Mouse (Mus musculus): ENCODE results near the gene Adgrv1.
"Not testable (repeated sequence)": the region's sequence is repeated elsewhere in the genome, so short reads cannot be mapped to it uniquely, and the experiment has no call there.

Adgrv1 gene

DNA sequence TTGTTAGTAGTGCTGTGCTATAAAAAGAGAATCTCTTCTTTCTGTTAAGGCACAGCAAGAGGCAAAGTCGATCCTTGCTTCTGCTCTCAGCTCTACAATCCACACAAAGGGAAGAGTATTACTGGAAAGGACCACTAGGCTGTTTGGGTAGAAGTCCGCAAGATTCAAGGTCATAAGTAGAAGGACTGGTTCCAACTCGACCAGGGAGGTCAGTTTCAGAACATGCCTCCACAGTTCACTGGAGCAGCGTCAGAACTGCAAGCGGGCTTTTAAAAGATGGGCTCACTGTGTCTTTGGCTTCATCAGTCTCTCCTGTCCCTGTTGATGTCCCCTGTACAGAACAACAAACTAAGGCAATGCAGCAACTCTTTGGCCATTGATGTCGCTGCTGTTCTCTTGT, 363.9 kb downstream of the Adgrv1 start:
- in situ Hi-C loops (cut with MboI, MseI): no loop called here

GRCm38 (mm10) chr13:81267489-81267888, 365.5 kb downstream of the Adgrv1 start:
- in situ Hi-C loops (cut with MboI, MseI): not testable (repeated sequence)

GRCm38 (mm10) chr13:81264465-81264864, 368.5 kb downstream of the Adgrv1 start:
- in situ Hi-C loops (cut with MboI, MseI): no loop called here

DNA sequence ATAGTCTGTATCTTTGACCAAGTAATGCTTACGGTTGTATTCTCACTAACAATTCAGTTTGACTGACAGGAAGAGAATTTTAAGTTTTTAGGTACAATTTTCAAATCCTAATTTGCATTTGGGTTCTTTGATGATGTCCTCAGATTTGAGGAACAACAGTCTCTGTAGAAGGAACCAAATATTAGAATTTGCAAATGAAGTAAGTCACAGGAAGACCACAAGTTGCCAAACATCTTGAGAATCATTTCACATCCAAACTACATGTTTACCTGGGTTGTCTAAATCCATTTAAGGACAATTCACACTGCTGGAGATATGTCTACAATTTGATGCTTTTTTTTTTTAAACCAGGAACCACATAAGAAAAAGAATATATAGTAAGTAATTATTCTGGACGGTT, 391.8 kb downstream of the Adgrv1 start:
- in situ Hi-C loops (cut with MboI, MseI): no loop called here

DNA sequence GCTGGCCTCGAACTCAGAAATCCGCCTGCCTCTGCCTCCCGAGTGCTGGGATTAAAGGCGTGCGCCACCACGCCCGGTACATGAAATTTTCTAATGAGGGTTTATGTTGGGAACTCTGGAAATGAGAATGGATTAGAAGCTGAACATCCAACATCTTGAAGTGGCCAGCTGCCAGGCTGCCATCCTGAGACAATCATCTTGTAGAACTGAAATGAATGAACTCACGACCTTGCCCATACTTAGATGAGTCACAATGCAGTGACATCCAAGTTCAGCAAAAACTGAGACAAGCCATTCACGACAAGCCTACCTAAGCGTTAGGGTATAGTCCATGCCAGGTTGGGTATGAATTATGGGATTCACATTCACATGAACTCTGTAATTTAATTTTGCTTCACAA, 393.1 kb downstream of the Adgrv1 start:
- in situ Hi-C loops (cut with MboI, MseI): no loop called here

DNA sequence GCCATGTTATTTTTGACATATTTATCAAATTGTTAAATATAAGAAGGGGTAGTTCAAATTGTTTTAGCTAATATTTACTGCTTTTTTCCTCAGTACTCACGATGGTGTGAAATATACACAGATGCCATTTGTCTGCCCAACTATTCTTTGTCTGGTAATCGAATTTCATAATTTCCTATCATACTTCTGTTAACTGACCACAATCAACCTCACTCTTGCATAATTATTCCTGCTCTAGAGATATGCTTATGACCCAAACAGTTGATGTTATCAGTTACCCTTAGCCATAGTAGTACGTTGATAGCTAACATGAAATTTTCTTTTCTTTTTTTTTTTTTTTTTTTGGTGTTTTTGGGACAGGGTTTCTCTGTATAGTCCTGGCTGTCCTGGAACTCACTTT, 393.5 kb downstream of the Adgrv1 start:
- in situ Hi-C loops (cut with MboI, MseI): no loop called here

DNA sequence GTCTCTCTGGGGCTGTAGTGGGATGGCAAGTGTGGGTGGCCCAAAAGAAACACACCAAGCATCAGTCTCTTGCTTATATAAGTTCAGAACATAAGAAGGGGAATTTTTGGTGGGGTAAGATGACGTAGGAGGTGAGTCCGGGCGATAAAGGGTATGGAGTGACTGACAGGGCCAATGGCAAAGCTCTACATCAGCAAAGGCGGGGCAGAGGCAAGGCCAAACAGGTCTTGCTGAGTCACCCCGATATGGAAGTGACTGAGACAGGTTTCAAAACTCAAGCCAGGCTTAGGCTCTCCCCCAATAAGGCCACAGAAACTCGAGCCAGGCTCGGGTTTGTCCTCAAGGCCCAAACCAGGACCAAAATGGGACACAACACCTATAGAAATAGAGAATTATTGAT, 394.1 kb downstream of the Adgrv1 start:
- in situ Hi-C loops (cut with MboI, MseI): no loop called here

DNA sequence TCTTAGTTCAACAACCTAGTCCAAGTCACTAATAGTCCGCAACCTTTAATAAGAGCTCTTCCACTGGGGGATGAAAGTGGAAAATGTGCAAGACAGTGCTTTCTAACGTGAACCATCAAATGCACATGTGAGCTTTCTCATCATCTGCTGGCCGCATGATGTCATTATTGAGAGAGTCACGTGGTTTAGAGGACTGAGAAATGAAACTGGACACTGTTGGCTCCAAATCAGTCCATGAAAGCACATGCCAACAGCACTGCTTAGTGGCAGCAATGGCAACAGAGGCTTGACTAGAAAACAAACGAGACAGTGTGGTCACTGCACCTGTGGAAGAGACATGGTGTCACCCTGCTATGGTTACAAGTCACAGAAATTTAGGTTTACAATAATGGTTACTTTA, 395.0 kb downstream of the Adgrv1 start:
- in situ Hi-C loops (cut with MboI, MseI): no loop called here

- in situ Hi-C loops (cut with MboI, MseI): no loop called here
These were observed 396.1 kb downstream of the Adgrv1 start for GRCm38 (mm10) chr13:81236758-81237395.

- in situ Hi-C loops (cut with MboI, MseI): no loop called here
These were observed 398.9 kb downstream of the Adgrv1 start for GRCm38 (mm10) chr13:81234031-81234430.

DNA sequence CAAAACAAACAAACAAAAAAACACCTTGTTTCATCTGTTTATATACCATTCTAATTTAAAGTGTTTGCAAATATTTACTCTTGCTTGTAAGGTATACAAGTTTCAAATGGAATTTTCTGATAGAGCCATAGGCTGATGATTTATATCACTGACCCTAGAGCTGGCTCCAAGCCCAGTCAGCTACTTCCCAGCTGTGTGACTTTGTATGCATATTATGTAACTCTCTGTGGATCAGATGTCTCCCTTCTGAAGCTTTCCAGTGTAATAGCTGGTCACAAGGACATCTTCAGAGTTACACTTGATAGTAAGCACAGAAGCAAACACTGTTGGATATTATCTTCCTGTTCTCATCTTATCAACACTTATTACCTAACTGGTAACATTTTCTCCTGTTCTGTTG, 400.1 kb downstream of the Adgrv1 start:
- in situ Hi-C loops (cut with MboI, MseI): no loop called here

- in situ Hi-C loops (cut with MboI, MseI): no loop called here
These were observed 402.8 kb downstream of the Adgrv1 start for GRCm38 (mm10) chr13:81230161-81230560.

GRCm38 (mm10) chr13:81223768-81224167, 409.2 kb downstream of the Adgrv1 start:
- in situ Hi-C loops (cut with MboI, MseI): no loop called here

DNA sequence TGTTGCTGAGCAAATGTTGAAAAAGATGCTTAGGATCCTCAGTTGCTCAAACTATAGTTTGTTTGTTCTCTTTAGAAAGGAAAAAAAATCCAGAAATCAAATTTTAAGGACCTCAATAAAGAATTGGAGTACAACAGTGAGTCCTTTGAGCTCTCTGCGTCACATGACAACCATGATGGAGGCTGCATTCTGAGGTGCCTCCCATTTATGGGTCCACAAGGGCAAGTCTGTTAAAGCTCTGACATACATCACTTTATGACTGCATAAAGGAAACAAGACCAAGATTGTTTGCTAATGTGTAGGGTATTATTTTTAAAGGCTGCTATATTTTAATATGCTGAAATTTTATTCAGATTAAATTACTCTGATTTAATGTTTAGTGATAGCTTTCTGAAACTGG, 410.6 kb downstream of the Adgrv1 start:
- in situ Hi-C loops (cut with MboI, MseI): no loop called here

DNA sequence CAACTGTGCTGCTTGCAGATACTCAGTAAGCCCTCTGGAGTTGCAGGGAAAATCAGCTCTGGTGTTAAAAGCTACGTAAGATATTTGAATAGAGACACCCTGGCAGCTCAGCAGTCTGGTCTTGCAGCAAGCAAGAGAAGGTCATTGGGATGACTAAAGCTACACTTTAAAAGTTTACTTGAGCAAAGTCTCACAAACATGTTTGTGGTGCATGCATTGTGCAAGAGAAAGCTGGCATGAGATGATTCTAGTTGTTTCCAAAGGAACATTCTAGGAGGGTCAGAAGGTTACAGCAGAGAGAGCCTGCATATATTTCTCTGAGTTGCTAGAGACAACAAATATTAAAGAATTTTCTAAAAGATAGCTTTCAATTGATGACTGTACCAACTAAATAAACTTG, 421.5 kb downstream of the Adgrv1 start:
- in situ Hi-C loops (cut with MboI, MseI): no loop called here

DNA sequence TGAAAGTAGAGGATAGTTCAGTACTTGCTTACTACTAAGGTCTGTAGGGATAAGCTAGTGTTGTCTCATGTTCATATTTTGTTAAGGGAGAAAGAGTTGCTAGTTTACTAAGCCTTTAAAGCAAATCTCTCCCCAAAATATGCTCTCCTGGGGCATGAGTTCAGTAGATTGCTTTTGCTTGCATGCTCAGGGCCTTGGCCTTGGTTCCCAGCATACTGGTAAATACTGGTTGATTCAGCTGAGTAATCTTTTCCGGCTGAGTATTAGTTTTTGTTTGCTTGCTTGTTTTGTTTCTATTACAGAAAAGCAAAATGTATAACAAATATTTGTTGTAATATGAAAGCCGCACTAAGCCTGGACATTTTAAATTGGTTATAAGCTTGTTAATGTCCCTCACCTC, 422.4 kb downstream of the Adgrv1 start:
- in situ Hi-C loops (cut with MboI, MseI): no loop called here

- in situ Hi-C loops (cut with MboI, MseI): no loop called here
These were observed 423.1 kb downstream of the Adgrv1 start for GRCm38 (mm10) chr13:81209815-81210214.

DNA sequence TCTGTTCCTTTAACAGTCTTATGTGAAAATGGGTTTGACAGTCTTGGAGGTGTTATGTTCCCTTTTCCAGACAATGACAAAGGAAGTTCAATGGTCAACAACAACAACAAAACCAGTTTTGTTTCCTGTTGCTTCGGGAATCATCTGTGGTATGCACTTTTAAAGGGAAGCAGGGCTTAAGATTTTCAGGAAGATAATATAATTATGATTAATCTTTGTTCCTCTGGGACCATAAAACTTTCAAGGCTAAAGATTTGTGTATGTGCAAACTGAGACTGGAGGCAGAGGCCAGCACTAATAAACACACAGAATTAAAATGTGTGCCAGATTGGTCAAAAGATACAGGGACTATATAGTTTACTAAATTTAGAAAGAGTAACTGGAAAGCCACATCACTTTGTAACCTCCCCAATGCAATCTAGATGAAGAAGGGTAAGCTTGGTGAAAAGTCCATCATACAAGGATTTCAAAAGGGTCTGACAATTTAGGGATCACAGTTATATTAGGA, 424.8 kb downstream of the Adgrv1 start:
- in situ Hi-C loops (cut with MboI, MseI): no loop called here

- in situ Hi-C loops (cut with MboI, MseI): no loop called here
These were observed 450.7 kb downstream of the Adgrv1 start for GRCm38 (mm10) chr13:81181966-81182908.

DNA sequence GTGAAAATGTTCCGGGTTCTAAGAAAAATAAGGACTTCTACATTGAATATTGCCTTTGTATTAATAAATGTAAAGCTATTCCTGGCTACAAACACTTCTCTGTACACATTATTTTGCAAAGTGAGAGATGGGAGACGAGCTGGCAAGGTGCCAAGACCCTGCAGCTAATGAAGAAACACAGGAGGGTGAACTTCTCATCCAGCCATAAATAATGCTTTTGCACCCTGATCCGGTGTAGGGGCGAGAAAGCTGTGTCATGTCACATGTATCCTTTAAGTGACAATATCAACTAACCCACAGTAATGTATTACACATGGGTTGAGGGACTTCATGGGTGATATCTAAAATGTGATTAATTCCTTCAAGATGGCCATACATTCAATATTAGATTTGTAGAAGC, 451.5 kb downstream of the Adgrv1 start:
- in situ Hi-C loops (cut with MboI, MseI): no loop called here

- in situ Hi-C loops (cut with MboI, MseI): loop anchor here (10.0 kb wide), 1 partner anchor 158 kb away; no protein-coding TSS in a partner anchor
These were observed 456.1 kb downstream of the Adgrv1 start for GRCm38 (mm10) chr13:81176820-81177219.

GRCm38 (mm10) chr13:81176071-81176470, 456.9 kb downstream of the Adgrv1 start:
- in situ Hi-C loops (cut with MboI, MseI): loop anchor here (10.0 kb wide), 1 partner anchor 159 kb away; no protein-coding TSS in a partner anchor

GRCm38 (mm10) chr13:81171115-81171514, 461.8 kb downstream of the Adgrv1 start:
- in situ Hi-C loops (cut with MboI, MseI): loop anchor here (10.0 kb wide), 1 partner anchor 164 kb away; no protein-coding TSS in a partner anchor

Data from T-helper 2 cell (primary cell).